Mouse (Mus musculus): ENCODE measurements around the gene Ergic1.

DNA sequence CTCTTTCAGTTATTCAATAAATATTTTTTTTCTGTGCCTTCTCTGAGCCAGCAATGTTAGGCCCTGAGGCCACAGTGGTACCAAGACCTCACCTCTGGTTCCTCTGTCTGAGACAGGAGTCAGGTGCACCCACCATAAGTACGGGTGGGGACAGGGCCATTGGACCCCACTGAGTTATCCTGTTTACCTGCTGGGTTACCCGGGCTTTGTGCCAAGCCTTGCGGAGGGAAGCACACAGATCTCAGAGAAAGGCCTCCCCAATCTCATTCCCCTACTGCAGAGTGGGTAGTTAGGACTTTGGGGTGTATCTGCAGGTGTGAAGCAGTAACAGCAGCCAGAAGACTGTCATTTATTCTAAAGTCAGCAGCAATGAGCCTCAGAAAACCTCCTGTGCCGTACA lies 50.6 kb downstream of the Ergic1 start:
- TF ChIP-seq CTCF (IDR thresholded peaks at IDR 0.05; ENCODE audit: extremely low read depth, insufficient read depth, insufficient read length, insufficient replicate concordance) = no peak
- TF ChIP-seq POLR2A (IDR thresholded peaks at IDR 0.05; ENCODE audit: low read depth, low read length) = no peak
